Mouse (Mus musculus): ENCODE measurements around the gene H2-DMb2.

GRCm38 (mm10) chr17:34170487-34170876, 27.4 kb downstream of the H2-DMb2 start:
- TF ChIP-seq CTCF (IDR thresholded peaks at IDR 0.05; ENCODE audit: insufficient read depth, low read depth, low read length) (no peak), POLR2A (IDR thresholded peaks at IDR 0.05; ENCODE audit: insufficient read depth, low read depth, low read length) (no peak)

Measured in olfactory bulb, adult 2 months (tissue).